Mouse (Mus musculus): ENCODE results near the gene Traf3ip1. TPM values are rescaled to one million over a fixed set of nuclear protein-coding genes. Genes with fewer than 3 reads are reported as not detected.

Traf3ip1 gene
- total RNA-seq, 2 experiments from 2014 or later, result 15.8 to 16.5 TPM

DNA sequence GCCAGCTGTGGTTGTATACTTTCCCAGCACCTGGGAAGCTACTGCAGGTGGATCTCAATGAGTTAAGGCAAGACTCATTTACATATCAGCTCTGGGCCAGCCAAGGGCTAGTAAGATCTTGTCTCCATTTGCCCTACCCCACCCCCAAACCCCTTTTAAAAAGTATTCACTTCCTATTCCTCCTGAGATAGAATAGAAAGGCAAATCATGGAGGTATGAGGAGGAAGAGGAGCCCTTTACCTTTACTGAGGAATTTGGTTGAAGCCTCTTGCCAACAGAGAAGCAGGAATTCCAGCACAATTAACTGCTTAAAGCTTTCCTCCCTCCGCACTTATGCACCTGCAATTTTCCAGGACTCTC lies 44.1 kb downstream of the Traf3ip1 start:
- DNase-seq (ENCODE audit: extremely low spot score in 1 of 2, low spot score in 2 of 2), result no peak
- Histone ChIP-seq H3K4me3 (no peak overlapping the region), H3K27ac (no peak overlapping the region)
- intact Hi-C loops (cut with DNase I), result no loop called here
- no peak for TF ChIP-seq CTCF (IDR thresholded peaks at IDR 0.05)

DNA sequence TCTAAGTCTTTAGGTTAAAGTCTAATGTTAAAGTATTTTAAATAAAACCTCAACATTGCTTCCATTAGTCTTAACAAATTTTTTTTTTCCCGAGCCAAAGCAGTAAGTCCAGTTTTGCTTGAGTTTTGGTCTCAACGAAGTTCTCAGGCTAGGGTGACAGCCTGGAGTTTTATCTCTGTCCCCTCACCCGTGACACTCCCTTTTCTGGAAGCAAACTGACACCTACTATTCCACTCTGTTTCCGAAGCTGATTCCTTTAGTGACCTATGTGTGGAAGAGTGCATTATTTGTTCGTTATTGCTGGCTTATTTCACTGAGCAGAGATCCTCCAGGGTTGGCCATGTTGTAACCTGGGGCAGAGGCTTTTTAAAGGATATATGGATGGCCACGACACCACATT lies 44.8 kb downstream of the Traf3ip1 start:
- no peak for DNase-seq (ENCODE audit: extremely low spot score in 1 of 2, low spot score in 2 of 2)
- intact Hi-C loops (cut with DNase I), result no loop called here
- H3K4me3 ChIP-seq, result no peak overlapping the region
- no peak for TF ChIP-seq CTCF (IDR thresholded peaks at IDR 0.05)
- H3K27ac ChIP-seq, result no peak overlapping the region

DNA sequence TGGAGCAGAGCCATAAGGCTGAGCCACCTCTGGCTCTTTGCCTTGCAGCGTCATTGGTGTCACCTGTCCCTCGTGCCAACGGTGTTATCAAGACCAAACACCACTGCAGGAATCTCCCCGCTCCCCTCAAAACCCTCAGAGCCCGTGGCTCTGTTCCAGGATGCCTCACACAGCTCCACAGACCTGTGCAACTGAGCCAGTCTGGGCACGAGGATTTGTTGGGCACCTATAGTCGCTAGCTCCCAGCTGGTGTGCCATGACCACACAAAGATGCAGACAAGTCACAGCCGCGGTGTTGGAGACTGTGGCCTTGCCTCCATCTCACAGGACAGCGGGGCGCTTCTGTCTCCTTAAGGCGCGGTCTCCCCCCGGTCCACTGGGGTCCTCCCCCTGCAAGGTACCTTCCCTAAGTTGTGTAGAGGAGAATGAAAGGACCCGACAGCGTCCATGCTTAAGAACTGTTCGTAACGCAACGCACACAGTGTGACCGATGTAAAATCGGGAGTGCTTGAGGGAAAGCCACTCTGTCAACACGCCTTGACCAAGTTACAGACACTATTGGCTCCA lies 45.3 kb downstream of the Traf3ip1 start:
- intact Hi-C loops (cut with DNase I), result no loop called here
- H3K4me3 ChIP-seq, result peak overlapping the region; percentile 89
- no peak for DNase-seq (ENCODE audit: extremely low spot score in 1 of 2, low spot score in 2 of 2)
- H3K27ac ChIP-seq, result peak overlapping the region; percentile 42; the same call in 1 of the 2 replicates
- no peak for TF ChIP-seq CTCF (IDR thresholded peaks at IDR 0.05)

DNA sequence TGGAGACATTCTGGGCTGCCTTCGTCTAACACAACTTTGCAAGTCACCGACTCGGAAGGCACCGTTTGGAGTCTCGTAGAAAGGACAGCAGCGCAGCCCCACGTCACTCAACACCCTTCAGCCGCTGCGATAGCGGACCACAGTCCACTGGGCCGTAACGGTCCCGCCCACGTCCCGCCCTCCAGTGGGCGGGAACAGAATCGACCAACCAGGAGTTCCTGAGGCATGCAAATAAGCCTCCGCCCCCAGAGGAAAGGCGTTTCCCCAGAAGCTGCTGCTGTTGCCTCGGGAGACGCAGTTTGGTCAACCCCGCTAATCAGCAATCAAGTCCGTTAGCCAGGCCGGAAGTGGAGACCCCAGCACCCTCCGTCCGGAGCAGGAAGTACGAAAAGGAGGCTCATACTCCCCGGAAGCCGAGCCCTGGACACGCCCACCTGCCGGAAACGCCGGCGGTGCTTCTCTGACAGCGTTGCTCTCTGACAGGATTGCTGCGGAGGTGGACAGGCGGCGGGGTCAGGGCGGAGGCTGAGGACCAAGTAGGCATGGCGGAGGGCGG lies 45.9 kb downstream of the Traf3ip1 start, which contains the start of gene Asb1:
Asb1 (plus strand) TSS at position 274 of the 556 bp plus-strand sequence.
- peak within 1 kb of the TSS; percentile 89 for H3K4me3 ChIP-seq
- H3K27ac ChIP-seq, result peak within 1 kb of the TSS; percentile 52
- intact Hi-C loops (cut with DNase I), result no loop called here
- peak; percentile 91 to 92 for DNase-seq (ENCODE audit: extremely low spot score in 1 of 2, low spot score in 2 of 2)
- peak; percentile 61 for TF ChIP-seq CTCF (IDR thresholded peaks at IDR 0.05)

DNA sequence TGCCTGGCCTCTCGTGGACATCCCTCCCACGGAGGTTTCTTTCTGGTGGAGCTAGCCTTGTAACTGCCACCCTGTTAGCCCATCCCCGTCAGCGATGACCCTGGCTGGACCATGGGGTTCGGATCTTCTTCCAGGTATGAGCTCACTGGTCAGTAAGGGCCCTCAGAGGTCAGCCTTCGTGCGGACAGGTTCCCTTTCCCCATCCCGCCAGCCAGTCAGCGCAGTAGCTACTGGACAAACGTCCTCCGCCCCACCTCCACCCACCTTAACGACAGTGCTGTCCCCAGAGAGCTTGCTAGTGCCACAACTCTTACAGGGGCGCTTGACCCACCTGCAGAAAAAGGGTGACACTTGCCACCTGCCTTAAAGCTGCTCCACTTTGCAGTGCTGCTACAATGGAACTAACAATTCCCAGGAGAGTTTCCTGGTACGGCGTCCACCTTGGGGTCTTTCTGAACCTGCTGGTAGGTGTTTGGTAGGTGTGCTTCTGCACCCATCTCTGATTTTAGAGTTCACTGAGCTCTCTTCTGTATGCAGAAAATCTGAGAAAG lies 46.7 kb downstream of the Traf3ip1 start:
- Histone ChIP-seq H3K27ac (peak overlapping the region; percentile 52), H3K4me3 (peak overlapping the region; percentile 89)
- no peak for TF ChIP-seq CTCF (IDR thresholded peaks at IDR 0.05)
- no peak for DNase-seq (ENCODE audit: extremely low spot score in 1 of 2, low spot score in 2 of 2)
- intact Hi-C loops (cut with DNase I), result no loop called here

GRCm38 (mm10) chr1:91543974-91544373 lies 49.5 kb downstream of the Traf3ip1 start:
- no peak overlapping the region for H3K27ac ChIP-seq
- no peak for DNase-seq (ENCODE audit: extremely low spot score in 1 of 2, low spot score in 2 of 2)
- intact Hi-C loops (cut with DNase I), result no loop called here
- H3K4me3 ChIP-seq, result no peak overlapping the region
- TF ChIP-seq CTCF (IDR thresholded peaks at IDR 0.05), result no peak

GRCm38 (mm10) chr1:91545226-91545625 lies 50.8 kb downstream of the Traf3ip1 start:
- no peak overlapping the region for H3K27ac ChIP-seq
- intact Hi-C loops (cut with DNase I), result no loop called here
- no peak overlapping the region for H3K4me3 ChIP-seq
- no peak for DNase-seq (ENCODE audit: extremely low spot score in 1 of 2, low spot score in 2 of 2)
- TF ChIP-seq CTCF (IDR thresholded peaks at IDR 0.05), result no peak

GRCm38 (mm10) chr1:91547567-91547966 lies 53.1 kb downstream of the Traf3ip1 start:
- intact Hi-C loops (cut with DNase I), result no loop called here
- no peak for DNase-seq (ENCODE audit: extremely low spot score in 1 of 2, low spot score in 2 of 2)
- TF ChIP-seq CTCF (IDR thresholded peaks at IDR 0.05), result no peak

GRCm38 (mm10) chr1:91549073-91549472 lies 54.6 kb downstream of the Traf3ip1 start:
- H3K4me3 ChIP-seq, result no peak overlapping the region
- H3K27ac ChIP-seq, result no peak overlapping the region
- intact Hi-C loops (cut with DNase I), result no loop called here
- TF ChIP-seq CTCF (IDR thresholded peaks at IDR 0.05), result no peak
- no peak for DNase-seq (ENCODE audit: extremely low spot score in 1 of 2, low spot score in 2 of 2)

More at GRCm38 (mm10) chr1:91547567-91547966, 53.1 kb downstream of the Traf3ip1 start:
- Histone ChIP-seq H3K4me3 (no peak overlapping the region), H3K27ac (no peak overlapping the region)

DNA sequence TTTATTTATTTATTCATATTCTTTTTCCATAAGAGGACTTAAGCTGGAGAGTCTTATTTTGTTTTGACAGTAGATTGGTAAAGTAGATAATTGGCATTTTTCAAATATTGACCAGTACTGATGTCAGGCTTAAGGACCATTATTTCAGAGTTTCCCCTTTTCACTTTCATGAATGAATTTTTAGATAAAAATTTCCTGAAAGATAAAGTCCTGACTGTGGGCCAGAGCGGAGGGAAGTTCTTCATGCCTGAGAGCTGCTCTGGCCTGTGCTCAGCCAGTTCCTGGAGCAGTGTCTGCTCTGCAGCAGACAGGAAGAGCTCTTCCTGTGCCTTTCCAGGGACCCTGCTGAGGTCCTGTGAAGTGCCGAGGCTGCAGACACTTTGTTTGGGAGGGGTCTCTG lies 62.7 kb downstream of the Traf3ip1 start:
- H3K4me3 ChIP-seq, result no peak overlapping the region
- no peak for TF ChIP-seq CTCF (IDR thresholded peaks at IDR 0.05)
- intact Hi-C loops (cut with DNase I), result no loop called here
- H3K27ac ChIP-seq, result no peak overlapping the region
- DNase-seq (ENCODE audit: extremely low spot score in 1 of 2, low spot score in 2 of 2), result no peak

DNA sequence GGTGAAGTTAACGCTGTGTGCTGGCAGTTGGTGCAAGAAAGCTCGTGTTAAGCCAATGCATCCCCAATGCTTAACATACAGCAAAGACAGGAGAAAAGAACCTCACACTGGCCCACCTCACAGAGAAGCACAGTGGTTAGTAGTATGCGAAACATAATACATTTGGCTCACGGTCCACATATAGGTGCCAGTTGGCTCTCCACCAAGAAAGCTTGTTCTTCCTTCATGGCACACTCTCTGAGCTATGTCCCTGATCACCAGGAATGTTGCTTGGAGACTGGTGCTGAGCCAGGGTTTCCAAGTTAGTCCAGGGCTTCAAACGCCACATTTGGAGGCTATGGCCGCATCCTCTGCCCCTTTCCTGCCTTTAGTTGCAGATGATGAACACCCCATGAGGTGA lies 66.8 kb downstream of the Traf3ip1 start:
- DNase-seq (ENCODE audit: extremely low spot score in 1 of 2, low spot score in 2 of 2), result no peak

GRCm38 (mm10) chr1:91562977-91563590 lies 68.6 kb downstream of the Traf3ip1 start:
- H3K27ac ChIP-seq, result no peak overlapping the region
- intact Hi-C loops (cut with DNase I), result no loop called here
- peak; percentile 24 for TF ChIP-seq CTCF (IDR thresholded peaks at IDR 0.05)
- DNase-seq (ENCODE audit: extremely low spot score in 1 of 2, low spot score in 2 of 2), result no peak
- no peak overlapping the region for H3K4me3 ChIP-seq

More for the DNA sequence above, 66.8 kb downstream of the Traf3ip1 start:
- Histone ChIP-seq H3K4me3 (no peak overlapping the region), H3K27ac (no peak overlapping the region)
- intact Hi-C loops (cut with DNase I), result no loop called here
- TF ChIP-seq CTCF (IDR thresholded peaks at IDR 0.05), result no peak

Measured in left cerebral cortex, adult 2 months (tissue).